Mouse (Mus musculus) olfactory bulb, adult 2 months (tissue): ENCODE measurements at regions not wholly inside any gene's neighbourhood (a gene's known extent, or its start where the extent isn't known, plus 50 kb on each side); places are given as distances from the start of the nearest gene placed in this dataset.

Experiments used
- CTCF ChIP-seq: fragments of 200-500 bp; IDR thresholded peaks from 2 replicates; pipeline ENCODE4 v1.5.1; 2012; ENCODE audit warnings: low read depth, mild to moderate bottlenecking, low read length, moderate library complexity; ENCODE audit not compliant: insufficient read depth
- POLR2A ChIP-seq: fragments of 200-500 bp; IDR thresholded peaks from 2 replicates; pipeline ENCODE4 v1.6.1; 2012; ENCODE audit warnings: mild to moderate bottlenecking, low read depth, low read length, moderate library complexity; ENCODE audit not compliant: insufficient read depth

GRCm38 (mm10) chr12:54527577-54527976 is 128.8 kb downstream of the Sptssa start:
- TF ChIP-seq POLR2A (no peak), CTCF (no peak)
